ENCODE assay signal across 22 mouse cellular contexts in the genomic region with DNA sequence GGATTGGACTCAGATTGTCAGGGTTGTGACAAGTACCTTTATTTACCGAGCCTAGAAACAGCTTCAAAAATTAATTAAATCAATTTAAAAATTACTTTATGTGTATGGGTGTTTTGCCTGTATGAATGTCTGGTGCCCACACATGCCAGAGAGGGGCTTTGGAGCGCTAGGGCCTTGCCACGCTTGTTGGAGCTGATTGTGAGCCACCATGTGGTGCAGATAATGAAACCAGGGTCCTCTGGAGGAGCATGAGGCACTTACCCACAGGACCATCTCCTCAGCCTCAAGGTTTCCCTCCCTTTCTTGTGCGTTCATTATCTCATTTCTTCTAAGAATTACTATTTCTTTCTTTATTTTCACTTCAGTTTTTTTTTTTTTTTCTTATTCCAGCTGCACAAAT. TPM values are rescaled to one million over a fixed set of nuclear protein-coding genes. Genes with fewer than 3 reads are reported as not detected.
DNase-seq lines count a peak whose midpoint lies in the region; ATAC-seq and TF ChIP-seq lines count a peak whose summit lies in the region.
"Had no signal": no experiment of that assay in that cellular context is flagged by ENCODE, and none has a peak within 500 bp of the region (broad histone marks: within the 10 kb centered on the region; RNA-seq: fewer than 3 reads in every experiment).

No protein-coding gene starts in this region.

- H3K4me3 ChIP-seq in layer of hippocampus, adult 2 months: no peak overlapping the region
- no peak overlapping the region for H3K4me3 ChIP-seq in midbrain, embryonic 11.5 days (ENCODE audit: low read depth, low read length)
- H3K4me3 ChIP-seq in midbrain, postnatal 0 days (ENCODE audit: low read depth, low read length): no peak overlapping the region
- H3K4me3 ChIP-seq: forebrain, embryonic 10.5 days; forebrain, embryonic 13.5 days; heart, adult 2 months; heart, embryonic 10.5 days; hindbrain, embryonic 12.5 days; hindbrain, embryonic 15.5 days had no signal

- WGBS in midbrain, embryonic 11.5 days: 88% methylated on average over 4 of the region's 4 CpGs
- 81% methylated on average over 4 of the region's 4 CpGs for whole genome bisulfite sequencing in midbrain, postnatal 0 days

- no peak for DNase-seq in layer of hippocampus, adult 2 months (ENCODE audit: low spot score in 2 of 2)
- DNase-seq in layer of hippocampus, adult 9-10 months (ENCODE audit: low spot score): no peak
- DNase-seq in midbrain, embryonic 11.5 days (ENCODE audit: low spot score, missing footprints): peak; percentile 57
- no peak for DNase-seq in midbrain, postnatal 0 days (ENCODE audit: low spot score)
- no peak for DNase-seq in thymus, postnatal 10 days (ENCODE audit: low spot score in 2 of 2)
- DNase-seq: adrenal gland, adult 8-10 months; cerebellum, adult 18-20 months; cerebellum, adult 9-10 months; cerebellum, postnatal 14 days; gastrocnemius, postnatal 10 days; gastrocnemius, postnatal 36 days; heart, adult 2 months; heart, postnatal 14 days had no signal

- H3K9ac ChIP-seq in midbrain, embryonic 11.5 days (ENCODE audit: low read length): no peak overlapping the region
- no peak overlapping the region for H3K9ac ChIP-seq in midbrain, postnatal 0 days (replicated peaks; ENCODE audit: low read length, poor library complexity, severe bottlenecking)
- H3K9ac ChIP-seq: forebrain, embryonic 13.5 days; hindbrain, embryonic 12.5 days; hindbrain, embryonic 15.5 days had no signal

- H3K4me1 ChIP-seq in midbrain, embryonic 11.5 days (ENCODE audit: control insufficient read depth, insufficient read depth, low read length): peaks cover 3% of the 10 kb centered on the region; the same call in 1 of the 2 replicates
- H3K4me1 ChIP-seq in midbrain, postnatal 0 days (ENCODE audit: insufficient read depth, low read length): no peaks in the 10 kb centered on the region
- H3K4me1 ChIP-seq: forebrain, embryonic 13.5 days had no signal

- no peaks in the 10 kb centered on the region for H3K36me3 ChIP-seq in midbrain, embryonic 11.5 days (ENCODE audit: control insufficient read depth, insufficient read depth, low read length)
- H3K36me3 ChIP-seq in midbrain, postnatal 0 days (ENCODE audit: insufficient read depth, low read length): no peaks in the 10 kb centered on the region
- H3K36me3 ChIP-seq: forebrain, embryonic 10.5 days; heart, embryonic 10.5 days; hindbrain, embryonic 12.5 days; hindbrain, embryonic 15.5 days had no signal

- ATAC-seq in midbrain, embryonic 11.5 days (ENCODE audit: low FRiP score): no peak
- ATAC-seq in midbrain, postnatal 0 days (ENCODE audit: low FRiP score): no peak
- ATAC-seq in megakaryocyte progenitor cell, adult 5-6 weeks (replicated peaks; ENCODE audit: poor library complexity): peak; percentile 50; the same call in 1 of the 2 replicates
- ATAC-seq: activated CD4-positive, CD25-positive, alpha-beta regulatory T cell, adult 4 months; CD4-positive, CD25-positive, alpha-beta regulatory T cell, adult 4 months; forebrain, embryonic 13.5 days; forebrain, embryonic 16.5 days had no signal

- no peak for TF ChIP-seq CTCF in layer of hippocampus, adult 2 months (conservative IDR thresholded peaks at IDR 0.05)
- TF ChIP-seq CTCF in midbrain, postnatal 0 days (IDR thresholded peaks at IDR 0.05): no peak

- H3K4me2 ChIP-seq in midbrain, embryonic 11.5 days: no peak overlapping the region
- no peak overlapping the region for H3K4me2 ChIP-seq in midbrain, postnatal 0 days (ENCODE audit: low read depth, low read length, poor library complexity, severe bottlenecking)
- H3K4me2 ChIP-seq: forebrain, embryonic 13.5 days; hindbrain, embryonic 12.5 days; hindbrain, embryonic 15.5 days had no signal

- H3K9me3 ChIP-seq in midbrain, embryonic 11.5 days (ENCODE audit: control insufficient read depth, low read length): no peaks in the 10 kb centered on the region
- no peaks in the 10 kb centered on the region for H3K9me3 ChIP-seq in midbrain, postnatal 0 days (ENCODE audit: low read length)
- H3K9me3 ChIP-seq: forebrain, embryonic 10.5 days; forebrain, embryonic 13.5 days; heart, embryonic 10.5 days; hindbrain, embryonic 12.5 days; hindbrain, embryonic 15.5 days had no signal

- H3K27ac ChIP-seq in layer of hippocampus, adult 2 months: peak overlapping the region; percentile 81
- H3K27ac ChIP-seq in midbrain, embryonic 11.5 days (ENCODE audit: low read depth, low read length): no peak overlapping the region
- no peak overlapping the region for H3K27ac ChIP-seq in midbrain, postnatal 0 days (ENCODE audit: low read depth, low read length)
- H3K27ac ChIP-seq: forebrain, embryonic 10.5 days; forebrain, embryonic 13.5 days; heart, adult 2 months; hindbrain, embryonic 12.5 days; hindbrain, embryonic 15.5 days had no signal

- no peaks in the 10 kb centered on the region for H3K27me3 ChIP-seq in midbrain, embryonic 11.5 days (ENCODE audit: control insufficient read depth, insufficient read depth, low read length)
- H3K27me3 ChIP-seq in midbrain, postnatal 0 days (ENCODE audit: insufficient read depth, low read length): no peaks in the 10 kb centered on the region
- H3K27me3 ChIP-seq: forebrain, embryonic 13.5 days; hindbrain, embryonic 12.5 days; hindbrain, embryonic 15.5 days had no signal

RNA-seq across cellular contexts. Expression of gene Vwa8, which starts 32.0 kb away (rescaled TPM):
- total RNA-seq in layer of hippocampus, adult 2 months (2021): 10 to 100 TPM; 29.4 to 31.0 TPM
- polyA plus RNA-seq in midbrain, embryonic 11.5 days (2014; fragmentation: Nextera tagmentation; extraction: Ambion mirVana): 7.0 and 7.7 TPM in 2 replicates
- total RNA-seq in midbrain, postnatal 0 days (2014; rRNA removed): 18.1 and 19.5 TPM in 2 replicates
- 7.1 and 8.1 TPM in 2 replicates for polyA plus RNA-seq in midbrain, postnatal 0 days (2015; fragmentation: Nextera tagmentation; extraction: Ambion mirVana)
- total RNA-seq in megakaryocyte progenitor cell, adult 5-6 weeks (2015): 22.6 and 22.8 TPM in 2 replicates
- 21.8 and 26.6 TPM in 2 replicates for total RNA-seq in megakaryocyte progenitor cell, adult 5-6 weeks (2017)
